Mouse (Mus musculus): ENCODE data around the gene Vasp. TPM values are rescaled to one million over a fixed set of nuclear protein-coding genes. Genes with fewer than 3 reads are reported as not detected.

The Vasp gene
- total and polyA plus RNA-seq, 2 experiments from 2014 or later, result 30.0 to 40.6 TPM

DNA sequence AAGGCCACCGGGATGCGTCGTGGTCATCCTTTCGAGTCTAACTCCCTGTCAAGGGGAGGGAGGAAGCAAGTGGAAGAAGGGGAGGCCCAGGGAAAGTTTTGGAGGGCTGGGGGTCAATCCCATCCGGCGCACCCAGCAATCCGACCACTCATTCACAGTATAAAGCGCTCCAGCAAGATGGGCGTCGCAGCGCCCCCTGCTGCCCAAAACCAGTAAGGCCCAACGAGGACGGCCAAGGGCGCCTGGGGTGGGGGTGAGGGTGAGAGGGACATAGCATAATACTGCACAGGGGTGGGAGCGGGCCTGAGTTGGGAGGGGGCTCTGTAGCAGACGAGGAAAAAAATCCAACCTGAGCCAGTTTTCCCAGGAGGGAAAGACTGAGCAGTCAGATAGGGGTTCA, 32.2 kb upstream of the Vasp start:
- peak overlapping the region; percentile 47 for H3K4me2 ChIP-seq (ENCODE audit: low read depth)
- no peak overlapping the region for H3K27ac ChIP-seq (ENCODE audit: low read depth, low read length)
- no peaks in the 10 kb centered on the region for H3K9me3 ChIP-seq (ENCODE audit: low read length)
- DNase-seq, result peak; percentile 60
- 1% methylated on average over 16 of the region's 16 CpGs for WGBS
- no peaks in the 10 kb centered on the region for H3K36me3 ChIP-seq (ENCODE audit: insufficient read depth)
- H3K4me3 ChIP-seq (ENCODE audit: low read depth, low read length), result no peak overlapping the region; the same call in 1 of the 2 replicates
- peaks cover 7% of the 10 kb centered on the region; the same call in 1 of the 2 replicates for H3K4me1 ChIP-seq (ENCODE audit: insufficient read depth)
- no peak overlapping the region for H3K9ac ChIP-seq
- H3K27me3 ChIP-seq (ENCODE audit: insufficient read depth, low read length), result peaks cover 19% of the 10 kb centered on the region
- no peak for ATAC-seq
- peak; percentile 72 for TF ChIP-seq CTCF (IDR thresholded peaks at IDR 0.05; ENCODE audit: low read depth)

DNA sequence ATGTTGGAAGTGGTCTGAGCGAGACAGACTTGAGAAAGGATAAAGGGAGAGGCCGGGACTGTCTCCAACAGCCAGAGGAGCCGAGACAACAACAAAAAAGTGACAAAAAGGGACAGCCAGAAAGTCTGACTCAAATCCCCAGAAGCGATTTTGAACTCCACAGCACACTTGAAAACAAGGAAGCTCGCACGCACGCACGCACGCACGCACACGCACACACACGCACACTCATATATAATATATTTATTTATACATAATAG, 31.4 kb upstream of the Vasp start:
- Histone ChIP-seq H3K27me3 (ENCODE audit: insufficient read depth, low read length) (peaks cover 19% of the 10 kb centered on the region), H3K9ac (no peak overlapping the region), H3K4me3 (ENCODE audit: low read depth, low read length) (no peak overlapping the region), H3K27ac (ENCODE audit: low read depth, low read length) (no peak overlapping the region), H3K4me1 (ENCODE audit: insufficient read depth) (peaks cover 7% of the 10 kb centered on the region; the same call in 1 of the 2 replicates), H3K4me2 (ENCODE audit: low read depth) (no peak overlapping the region), H3K9me3 (ENCODE audit: low read length) (no peaks in the 10 kb centered on the region), H3K36me3 (ENCODE audit: insufficient read depth) (no peaks in the 10 kb centered on the region)
- 75% methylated on average over 12 of the region's 12 CpGs for WGBS
- ATAC-seq (no peak), DNase-seq (no peak)
- no peak for TF ChIP-seq CTCF (IDR thresholded peaks at IDR 0.05; ENCODE audit: low read depth)

DNA sequence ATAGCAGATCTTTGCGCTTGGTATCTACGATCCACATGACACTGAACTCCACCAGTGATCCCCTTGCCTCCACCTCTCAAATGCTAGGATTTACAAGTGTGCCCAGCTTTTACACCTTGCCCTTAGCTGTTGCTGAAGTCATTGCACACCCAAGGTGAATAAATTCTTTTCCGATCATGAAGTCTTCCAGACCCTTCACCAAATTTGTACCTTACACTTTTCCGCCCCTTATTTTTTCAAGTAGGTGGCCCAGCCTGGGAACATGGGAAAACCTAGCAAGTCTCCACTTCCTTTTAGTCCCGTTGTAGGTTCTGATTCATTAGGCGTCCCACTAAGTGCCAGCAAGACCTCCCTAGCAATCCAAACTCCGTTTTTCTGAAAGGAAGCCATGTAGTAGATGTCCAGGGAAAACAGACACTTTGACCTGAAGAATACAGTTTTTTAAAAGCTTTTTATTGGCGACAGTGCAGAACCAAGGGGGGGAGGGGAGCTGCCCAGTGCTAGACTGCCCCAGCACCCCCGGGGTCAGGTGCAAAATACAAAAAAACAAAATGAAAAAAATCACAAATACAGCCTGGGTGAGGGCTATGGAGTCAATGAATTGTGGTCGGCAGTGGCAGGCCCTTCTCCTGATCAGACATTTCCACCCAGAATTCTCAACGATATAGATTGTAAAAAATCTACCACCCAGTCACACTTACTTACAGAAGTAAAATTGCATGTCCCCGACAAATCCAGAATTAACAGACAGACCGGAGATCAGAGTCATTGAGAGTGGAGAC, 30.8 kb upstream of the Vasp start:
- no peaks in the 10 kb centered on the region for H3K9me3 ChIP-seq (ENCODE audit: low read length)
- no peak for TF ChIP-seq CTCF (IDR thresholded peaks at IDR 0.05; ENCODE audit: low read depth)
- peak overlapping the region; percentile 40 for H3K4me3 ChIP-seq (ENCODE audit: low read depth, low read length)
- peak overlapping the region; percentile 59 for H3K4me2 ChIP-seq (ENCODE audit: low read depth)
- whole genome bisulfite sequencing, result 53% methylated on average over 13 of the region's 13 CpGs
- ATAC-seq (no peak), DNase-seq (no peak)
- peaks cover 19% of the 10 kb centered on the region for H3K27me3 ChIP-seq (ENCODE audit: insufficient read depth, low read length)
- no peaks in the 10 kb centered on the region for H3K36me3 ChIP-seq (ENCODE audit: insufficient read depth)
- no peak overlapping the region for H3K27ac ChIP-seq (ENCODE audit: low read depth, low read length)
- peak overlapping the region; percentile 42 for H3K9ac ChIP-seq
- peaks cover 7% of the 10 kb centered on the region; the same call in 1 of the 2 replicates for H3K4me1 ChIP-seq (ENCODE audit: insufficient read depth)

DNA sequence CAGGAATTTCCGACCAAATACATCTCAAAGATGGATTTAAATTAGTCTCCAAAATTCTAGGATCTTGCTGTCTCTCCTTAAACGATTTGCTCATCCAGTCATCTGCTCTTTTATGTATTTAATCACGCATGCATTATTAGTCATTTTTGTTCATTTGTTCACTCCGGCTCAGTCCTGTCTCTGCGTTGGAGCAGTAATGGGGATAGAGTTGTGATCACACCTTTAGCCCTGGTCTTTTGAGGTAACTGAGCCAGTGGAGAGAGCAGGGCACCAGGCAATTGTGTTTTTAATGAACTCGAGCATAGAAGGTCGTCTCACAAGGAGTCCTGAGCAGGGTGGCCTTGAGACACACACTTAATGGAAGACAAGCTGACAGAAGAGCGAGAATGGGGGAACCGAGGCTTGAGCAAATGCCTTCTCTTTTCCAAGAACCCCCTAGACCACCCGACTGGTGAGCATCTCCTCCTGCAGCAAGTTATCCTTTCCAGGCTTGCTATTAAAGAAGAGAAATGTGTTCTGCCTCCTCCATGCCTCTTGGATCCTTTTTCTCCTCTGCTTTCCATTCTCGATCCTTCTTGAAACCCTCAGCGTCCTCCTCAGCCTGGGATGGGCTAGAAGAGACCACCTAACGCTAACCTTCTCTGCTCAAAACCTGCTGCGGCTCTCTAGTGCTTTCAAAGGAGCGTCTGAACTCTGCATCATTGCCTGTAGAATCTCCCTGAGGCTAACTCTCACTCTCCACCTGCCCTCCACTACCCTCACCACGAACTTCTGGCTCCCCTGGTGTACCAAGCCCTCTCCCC, 30.0 kb upstream of the Vasp start:
- TF ChIP-seq CTCF (IDR thresholded peaks at IDR 0.05; ENCODE audit: low read depth), result no peak
- Histone ChIP-seq H3K4me2 (ENCODE audit: low read depth) (peak overlapping the region; percentile 59), H3K4me1 (ENCODE audit: insufficient read depth) (peaks cover 7% of the 10 kb centered on the region; the same call in 1 of the 2 replicates), H3K9ac (peak overlapping the region; percentile 42), H3K4me3 (ENCODE audit: low read depth, low read length) (peak overlapping the region; percentile 40), H3K27ac (ENCODE audit: low read depth, low read length) (no peak overlapping the region; the same call in 1 of the 2 replicates), H3K36me3 (ENCODE audit: insufficient read depth) (no peaks in the 10 kb centered on the region), H3K9me3 (ENCODE audit: low read length) (no peaks in the 10 kb centered on the region), H3K27me3 (ENCODE audit: insufficient read depth, low read length) (peaks cover 17% of the 10 kb centered on the region)
- WGBS, result 6% methylated on average over 16 of the region's 16 CpGs
- no peak for DNase-seq
- ATAC-seq, result 0 out of 2 replicates have a peak, but pooled peaks have one; percentile 1

DNA sequence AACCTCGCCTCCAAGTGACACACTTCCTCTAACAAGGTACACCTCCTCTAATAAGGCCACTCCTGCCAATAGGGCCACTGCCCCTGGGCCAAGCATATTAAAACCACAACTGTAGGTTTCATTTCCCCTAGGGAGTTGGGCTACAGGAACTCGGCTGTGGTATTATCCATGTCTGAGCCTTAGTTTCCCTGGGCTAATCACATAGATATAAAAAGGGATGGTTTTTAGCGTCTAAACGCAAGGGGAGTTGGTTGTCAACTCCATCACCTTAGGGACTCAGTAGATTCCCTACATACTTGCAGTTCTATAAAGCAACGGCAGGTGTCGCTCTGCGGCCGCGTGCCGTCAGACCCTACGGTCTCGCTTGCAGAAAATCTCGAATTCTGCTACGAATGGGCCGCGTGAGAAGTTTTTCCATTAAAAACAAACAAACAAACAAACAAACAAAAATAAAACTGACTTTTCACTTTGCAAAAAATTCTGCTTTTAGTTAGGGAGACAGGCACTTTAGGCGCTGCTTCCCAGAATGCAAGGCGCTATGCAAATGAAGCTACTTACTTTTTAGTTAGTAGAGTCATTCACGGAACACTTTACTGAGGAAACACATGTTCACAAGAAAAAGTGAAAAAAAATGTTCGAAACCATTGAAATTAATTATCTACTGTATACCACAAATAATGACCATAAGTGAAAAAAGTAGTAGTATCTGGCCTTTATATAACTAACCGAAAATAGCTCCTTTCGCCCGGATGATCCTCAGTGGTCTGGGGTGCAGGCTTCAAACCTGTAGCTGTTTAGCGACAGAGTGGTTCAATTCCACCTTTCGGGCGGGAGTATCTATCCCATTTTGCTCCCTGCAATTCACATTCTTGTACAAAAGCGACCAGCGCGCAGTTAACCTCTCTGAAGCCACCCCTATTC, 29.1 kb upstream of the Vasp start:
- Histone ChIP-seq H3K4me2 (ENCODE audit: low read depth) (peak overlapping the region; percentile 59), H3K9me3 (ENCODE audit: low read length) (no peaks in the 10 kb centered on the region), H3K27ac (ENCODE audit: low read depth, low read length) (no peak overlapping the region; the same call in 1 of the 2 replicates), H3K27me3 (ENCODE audit: insufficient read depth, low read length) (peaks cover 8% of the 10 kb centered on the region), H3K4me1 (ENCODE audit: insufficient read depth) (peaks cover 7% of the 10 kb centered on the region; the same call in 1 of the 2 replicates), H3K4me3 (ENCODE audit: low read depth, low read length) (peak overlapping the region; percentile 40), H3K36me3 (ENCODE audit: insufficient read depth) (no peaks in the 10 kb centered on the region; the same call in 1 of the 2 replicates), H3K9ac (peak overlapping the region; percentile 42)
- DNase-seq (peak; percentile 92), ATAC-seq (peak; percentile 76)
- peak; percentile 95 for TF ChIP-seq CTCF (IDR thresholded peaks at IDR 0.05; ENCODE audit: low read depth)
- WGBS, result under 1% methylated on average over 29 of the region's 29 CpGs

DNA sequence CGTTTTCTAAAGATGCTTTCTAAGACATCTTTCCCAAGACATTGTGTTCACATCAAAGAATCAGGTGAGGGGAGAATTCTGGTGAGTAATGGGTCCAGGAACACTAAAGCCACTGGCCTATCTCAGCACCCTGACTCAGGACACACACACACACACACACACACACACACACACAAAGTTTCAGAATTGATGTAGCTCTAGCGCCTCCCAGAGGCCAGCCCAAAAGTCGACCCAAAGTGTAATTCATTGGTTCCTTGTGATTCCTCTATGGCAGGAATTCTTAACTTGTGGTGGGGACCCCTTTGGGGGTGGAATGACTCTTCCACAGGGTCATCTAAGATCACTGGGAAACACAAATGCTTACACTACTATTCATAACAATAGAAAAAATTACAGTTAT, 27.6 kb upstream of the Vasp start:
- Histone ChIP-seq H3K27me3 (ENCODE audit: insufficient read depth, low read length) (no peaks in the 10 kb centered on the region; the same call in 1 of the 2 replicates), H3K4me3 (ENCODE audit: low read depth, low read length) (no peak overlapping the region), H3K27ac (ENCODE audit: low read depth, low read length) (no peak overlapping the region), H3K36me3 (ENCODE audit: insufficient read depth) (peaks cover 9% of the 10 kb centered on the region), H3K9ac (no peak overlapping the region), H3K9me3 (ENCODE audit: low read length) (no peaks in the 10 kb centered on the region), H3K4me1 (ENCODE audit: insufficient read depth) (no peaks in the 10 kb centered on the region), H3K4me2 (ENCODE audit: low read depth) (no peak overlapping the region)
- peak; percentile 77 for DNase-seq
- TF ChIP-seq CTCF (IDR thresholded peaks at IDR 0.05; ENCODE audit: low read depth), result peak; percentile 84
- 19% methylated on average over 3 of the region's 3 CpGs for WGBS
- ATAC-seq, result no peak

All from forebrain, postnatal 0 days (tissue).